Mouse (Mus musculus) left cerebral cortex, postnatal 4 days (tissue): ENCODE data around the gene Zdhhc13. TPM values are rescaled to one million over a fixed set of nuclear protein-coding genes. Genes with fewer than 3 reads are reported as not detected.

Experiments used
- DNase-seq: peaks from one replicate; pipeline ENCODE4 v3.0.0-alpha.2; 2022
- intact Hi-C: fragments of 180-260 bp; cut with DNase I; formaldehyde crosslinking; loops from one replicate; pipeline ENCODE4 v1.15.1; 2025
- total RNA-seq, 2 experiments: library from RNA; stranded (reverse); gene quantifications; 2 replicates each; pipeline ENCODE4 v1.2.3; 2021

Zdhhc13 gene
- total RNA-seq, 2 experiments from 2014 or later: 29.9 to 32.6 TPM

DNA sequence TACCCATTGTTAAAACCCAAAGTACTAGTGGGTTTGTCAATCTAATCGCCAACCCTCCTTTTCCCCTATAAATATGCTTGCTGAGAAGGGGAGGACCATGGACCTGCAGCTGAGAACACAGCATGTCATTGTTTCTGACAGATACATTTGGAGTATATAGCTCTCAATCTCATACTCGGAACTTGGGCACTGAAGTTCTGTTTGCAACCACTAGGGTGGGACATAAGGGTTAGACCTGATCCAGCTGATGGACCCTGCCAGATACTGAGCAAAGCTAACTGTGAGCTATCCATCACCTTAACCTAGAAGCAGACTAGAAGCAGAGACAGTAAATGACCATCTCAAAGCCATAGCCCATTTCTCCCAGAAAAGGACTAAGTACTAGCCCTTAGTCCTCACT lies 49.6 kb downstream of the Zdhhc13 start:
- intact Hi-C loops: no loop called here

DNA sequence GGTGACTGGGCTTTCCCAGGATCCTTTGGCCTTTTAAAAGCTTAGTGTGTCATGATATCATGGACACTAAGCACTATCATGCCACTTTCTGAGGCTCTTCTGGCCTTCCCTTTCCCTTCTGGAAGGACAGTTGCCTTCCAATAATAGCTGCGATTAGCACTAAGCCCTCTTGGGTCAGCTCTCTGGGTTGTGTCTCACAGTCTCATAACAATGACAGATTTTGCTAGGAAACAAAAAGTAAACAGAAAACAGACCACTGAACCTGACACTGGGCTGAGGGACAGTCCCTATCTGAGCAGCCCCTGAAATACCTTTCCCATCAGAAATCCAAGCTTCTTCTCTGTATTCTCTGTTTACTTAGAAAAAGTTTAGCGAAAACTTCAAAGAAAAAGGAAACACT lies 51.7 kb downstream of the Zdhhc13 start:
- intact Hi-C loops: no loop called here

More for the DNA sequence above, 49.6 kb downstream of the Zdhhc13 start:
- DNase-seq: no peak

DNA sequence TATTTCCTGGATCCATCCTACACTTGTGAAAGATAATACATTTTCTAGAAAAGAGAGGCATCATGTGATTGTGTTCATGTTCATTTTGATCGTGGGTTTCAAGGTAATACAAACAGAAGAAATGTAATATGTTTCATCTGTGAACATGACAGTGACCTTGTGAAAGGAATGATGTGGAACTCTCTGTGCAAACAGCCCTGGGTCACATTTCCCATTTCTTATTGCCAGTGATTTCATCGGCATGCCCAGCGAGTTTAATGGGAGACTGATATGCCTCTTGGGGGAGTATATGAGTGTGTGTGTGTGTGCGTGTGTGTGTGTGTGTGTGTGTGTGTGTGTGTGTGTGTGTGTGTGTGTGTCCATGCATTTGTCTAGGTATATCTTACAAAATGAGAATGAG lies 52.7 kb downstream of the Zdhhc13 start:
- DNase-seq: no peak
- intact Hi-C loops: no loop called here

More for the DNA sequence above, 51.7 kb downstream of the Zdhhc13 start:
- DNase-seq: no peak

DNA sequence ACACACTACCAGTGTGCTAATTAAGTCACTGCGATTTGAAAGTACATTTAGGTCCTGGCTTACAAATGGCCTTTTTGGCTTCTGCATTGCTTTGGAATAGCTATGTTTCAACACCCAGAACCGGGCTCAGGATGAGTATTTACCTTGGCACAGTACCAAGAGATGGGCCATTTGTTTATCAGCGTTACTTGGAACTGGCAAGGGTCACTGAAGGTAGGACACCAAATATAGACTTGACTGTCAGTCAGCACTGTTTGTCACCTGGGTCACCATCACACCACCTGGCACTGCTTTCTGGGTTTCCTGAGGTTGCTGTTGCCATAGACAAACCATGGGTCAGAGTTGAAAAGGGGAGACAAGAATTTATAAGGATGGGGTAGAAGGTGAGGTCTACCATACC lies 53.5 kb downstream of the Zdhhc13 start:
- DNase-seq: no peak
- intact Hi-C loops: no loop called here

DNA sequence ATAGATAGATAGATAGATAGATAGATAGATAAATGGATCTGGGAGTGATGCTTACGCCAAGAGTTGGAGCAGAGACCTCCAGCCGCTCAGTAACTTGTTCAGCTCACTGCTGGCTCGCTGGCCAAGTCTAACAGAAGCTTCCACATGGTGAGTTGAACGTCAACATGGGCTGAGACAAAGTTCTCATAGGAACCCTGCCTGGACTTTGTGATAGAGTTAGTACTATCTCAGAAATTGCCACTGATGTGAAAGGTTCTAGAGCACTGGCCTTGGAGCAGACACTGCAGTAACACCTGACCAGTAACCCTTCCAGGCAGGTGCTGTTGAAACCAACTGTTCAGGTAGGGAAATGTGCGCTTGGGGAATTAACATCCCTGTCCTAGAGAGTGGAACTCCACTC lies 54.7 kb downstream of the Zdhhc13 start:
- intact Hi-C loops: no loop called here
- no peak for DNase-seq

DNA sequence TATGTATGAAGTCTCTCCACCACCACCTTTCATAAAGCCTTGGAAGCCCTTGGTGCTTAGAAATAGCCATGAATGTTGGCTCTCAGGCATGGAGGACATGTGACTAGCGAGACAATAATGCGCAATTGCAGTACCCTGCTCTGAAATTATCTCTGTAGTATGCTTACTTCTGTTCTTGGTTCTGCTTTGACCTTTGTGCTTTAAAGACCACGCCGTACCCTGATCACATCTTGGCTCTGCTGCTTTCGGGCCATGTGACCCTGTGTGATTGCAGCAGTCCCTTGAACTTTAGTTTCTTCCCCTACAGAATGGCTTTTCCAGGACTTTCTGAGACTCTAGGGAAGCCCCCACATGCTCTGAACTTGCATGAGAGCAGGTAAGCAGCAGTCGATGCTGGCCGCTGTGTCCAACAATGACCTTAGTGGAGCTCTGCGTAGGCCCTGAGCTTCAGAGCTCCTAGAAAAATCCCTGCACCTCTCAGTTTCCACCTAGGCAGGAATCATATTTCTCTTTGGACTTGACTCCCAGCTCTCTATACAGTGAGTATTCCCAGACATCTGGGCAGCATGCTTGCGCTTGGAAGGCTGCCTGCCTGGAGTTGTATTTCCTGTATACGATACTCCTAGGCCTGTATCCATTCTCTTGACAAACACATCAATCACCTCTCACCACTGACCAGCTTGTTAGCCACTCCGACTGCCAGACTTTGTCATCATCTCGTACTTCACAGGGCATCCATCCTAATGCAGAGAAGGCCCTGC lies 56.6 kb downstream of the Zdhhc13 start:
- no peak for DNase-seq
- intact Hi-C loops: no loop called here

DNA sequence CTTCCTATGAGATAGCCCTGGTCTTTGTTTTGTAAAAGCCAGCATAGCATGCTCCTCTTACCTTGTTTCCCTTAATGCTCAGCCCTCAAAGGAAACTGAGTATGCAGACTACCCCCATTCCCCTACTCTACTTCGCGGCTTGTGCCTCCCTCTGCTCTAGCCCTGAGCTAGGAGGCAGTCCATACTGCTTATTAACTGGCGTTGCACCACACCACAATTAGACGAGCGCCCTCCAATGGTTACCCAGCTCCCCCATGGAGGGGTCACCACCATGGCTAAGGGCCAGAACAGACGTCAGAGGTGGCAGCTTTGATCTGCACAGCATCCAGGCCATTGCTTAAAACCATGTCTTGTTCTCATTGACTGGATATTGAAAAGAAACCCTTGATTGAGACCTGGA lies 58.0 kb downstream of the Zdhhc13 start:
- intact Hi-C loops: no loop called here
- DNase-seq: no peak

DNA sequence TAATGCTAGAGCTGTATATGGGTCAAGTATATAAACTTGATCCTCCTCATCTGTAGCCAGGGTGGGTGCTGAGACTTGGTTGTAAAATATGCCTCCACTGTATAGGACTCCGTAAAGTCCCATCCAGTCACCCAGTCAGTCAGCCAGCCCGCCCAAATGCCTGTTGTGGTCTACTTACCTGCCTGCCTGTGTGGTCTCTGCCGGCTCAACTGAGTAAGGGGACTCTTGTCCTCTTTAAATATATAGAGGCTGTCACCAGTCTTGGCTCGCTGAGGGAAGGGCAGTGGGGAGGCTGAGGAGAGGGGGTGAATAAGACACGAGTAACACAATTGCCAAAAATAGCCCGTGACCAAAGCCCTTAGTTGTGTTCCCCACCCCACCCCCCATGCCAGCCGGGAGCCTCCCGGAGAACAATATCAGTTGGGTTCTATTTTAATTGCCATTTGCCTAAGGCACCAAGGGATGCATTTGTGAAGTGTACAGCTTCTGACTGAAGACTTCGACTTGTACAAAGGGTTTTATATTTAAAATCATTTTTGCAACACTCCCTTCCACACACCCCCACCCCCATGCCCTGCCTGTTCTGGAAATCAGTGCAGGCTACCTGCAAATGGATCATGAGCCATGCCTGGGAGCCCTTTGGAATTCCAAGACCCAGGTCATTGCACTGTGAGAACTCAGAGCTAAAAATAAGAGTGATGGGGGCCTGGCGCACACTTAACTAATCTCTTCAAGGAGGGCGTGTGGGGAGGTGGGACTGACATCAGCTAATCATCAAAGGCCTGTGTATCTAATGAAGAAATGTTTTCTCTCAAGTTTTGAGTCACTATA lies 59.2 kb downstream of the Zdhhc13 start, which contains the start of gene Csrp3:
TSS of gene Csrp3 (minus strand) at position 214 of the 831 bp plus-strand sequence.
- intact Hi-C loops: no loop called here

DNA sequence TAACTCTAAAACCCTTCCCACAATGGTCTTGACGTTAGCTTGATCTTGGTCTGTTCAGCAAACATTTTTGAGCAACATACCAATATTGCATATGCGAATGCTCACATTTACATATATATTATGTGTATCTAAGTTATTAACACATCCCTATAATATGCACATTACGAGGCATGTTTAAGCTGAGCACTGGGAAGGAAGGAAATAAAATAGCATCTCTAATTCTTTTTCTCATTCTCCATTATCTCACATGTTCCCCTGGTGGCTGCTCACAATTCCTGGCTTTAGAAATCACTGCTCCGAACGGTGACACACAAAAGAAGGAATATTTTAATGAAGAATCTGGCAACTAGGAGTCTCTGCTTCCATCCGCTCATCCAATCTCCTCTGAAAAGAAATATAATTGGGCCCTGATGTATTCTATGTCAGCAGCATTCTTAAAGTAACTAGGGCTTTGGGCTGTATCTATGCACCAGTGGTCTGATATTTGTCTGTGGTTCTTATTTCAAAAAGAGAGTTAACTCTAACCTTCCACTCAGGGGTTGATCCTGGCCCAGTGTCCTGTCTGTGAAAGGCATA lies 62.8 kb downstream of the Zdhhc13 start:
- no peak for DNase-seq
- intact Hi-C loops: no loop called here

More for the DNA sequence above, 59.2 kb downstream of the Zdhhc13 start, which contains the start of gene Csrp3:
- no peak for DNase-seq

DNA sequence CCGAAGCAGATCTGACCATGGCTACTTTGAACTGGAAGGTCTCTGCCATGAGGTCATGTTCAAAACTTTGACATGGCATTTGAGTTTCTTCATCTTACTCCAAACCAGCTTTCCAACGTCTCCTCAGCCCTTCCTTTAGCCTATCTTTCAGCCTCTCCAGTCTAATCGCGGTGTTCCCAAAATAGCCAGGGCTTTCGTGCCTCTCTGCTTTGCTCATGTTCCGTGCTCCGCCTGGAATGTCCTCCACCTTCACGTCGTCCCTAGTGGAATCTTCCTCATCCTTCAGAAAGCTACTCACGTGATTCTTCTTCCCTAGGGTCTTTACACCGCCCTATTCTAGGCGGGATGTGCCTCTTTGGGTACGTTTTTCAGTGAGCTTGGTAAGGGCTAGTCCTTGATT lies 64.7 kb downstream of the Zdhhc13 start:
- DNase-seq: no peak
- intact Hi-C loops: no loop called here

DNA sequence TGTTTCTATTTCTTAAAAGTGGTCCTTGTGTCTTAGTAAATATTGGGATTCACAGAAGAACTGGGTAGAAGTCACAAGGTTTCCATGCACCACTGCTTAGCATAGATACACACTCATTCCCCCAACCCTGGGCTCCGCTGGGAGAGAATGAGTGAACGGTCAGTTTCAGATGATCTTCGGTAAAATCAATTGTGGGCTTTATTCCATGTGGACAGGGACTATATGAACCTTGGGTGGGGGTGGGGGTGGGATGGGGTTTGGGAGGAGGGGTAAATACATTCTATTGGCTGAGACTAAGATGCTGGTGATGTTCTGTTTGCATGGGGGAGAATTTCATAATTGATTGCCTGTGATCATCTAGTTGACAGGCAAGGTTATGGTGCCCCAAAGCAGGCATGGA lies 66.7 kb downstream of the Zdhhc13 start:
- DNase-seq: no peak
- intact Hi-C loops: no loop called here

DNA sequence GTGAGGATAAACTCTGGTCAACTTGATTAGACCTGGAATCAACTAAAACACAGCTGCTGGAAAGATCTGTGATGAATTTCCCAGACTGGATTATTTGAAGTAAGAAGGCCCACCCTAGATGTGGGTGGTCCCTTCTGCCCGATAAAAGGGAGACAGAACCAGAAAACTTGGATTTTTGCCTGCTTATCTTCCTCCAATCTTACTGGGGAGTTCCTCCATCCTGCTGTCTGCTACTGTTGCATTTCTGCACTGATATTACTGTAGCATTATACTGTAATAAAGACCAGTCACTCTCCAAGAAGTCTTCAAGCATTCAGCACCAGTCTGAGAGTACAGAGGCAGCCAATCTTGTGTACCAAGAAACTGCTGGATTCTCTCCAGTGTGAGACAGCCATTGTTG lies 69.5 kb downstream of the Zdhhc13 start:
- no peak for DNase-seq
- intact Hi-C loops: no loop called here

DNA sequence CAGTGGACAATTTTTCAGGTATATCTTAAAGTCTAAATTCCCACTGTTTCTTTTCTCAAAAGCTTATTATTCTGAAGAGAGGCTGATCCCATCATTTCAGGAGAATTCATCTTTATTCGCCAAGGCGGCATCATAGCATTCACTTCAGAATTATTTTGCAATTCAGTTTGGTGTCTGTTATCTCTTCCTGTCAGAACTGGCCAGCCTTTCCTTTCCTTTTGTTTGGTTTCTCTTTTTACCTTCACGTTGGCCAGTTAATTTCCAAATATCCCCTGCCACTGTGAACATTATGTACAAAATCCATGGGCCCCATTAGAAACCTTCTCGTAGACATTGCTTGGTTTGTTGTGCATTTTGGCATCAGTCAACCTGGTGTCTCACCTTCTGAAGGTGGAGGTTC lies 70.6 kb downstream of the Zdhhc13 start:
- no peak for DNase-seq
- intact Hi-C loops: no loop called here

DNA sequence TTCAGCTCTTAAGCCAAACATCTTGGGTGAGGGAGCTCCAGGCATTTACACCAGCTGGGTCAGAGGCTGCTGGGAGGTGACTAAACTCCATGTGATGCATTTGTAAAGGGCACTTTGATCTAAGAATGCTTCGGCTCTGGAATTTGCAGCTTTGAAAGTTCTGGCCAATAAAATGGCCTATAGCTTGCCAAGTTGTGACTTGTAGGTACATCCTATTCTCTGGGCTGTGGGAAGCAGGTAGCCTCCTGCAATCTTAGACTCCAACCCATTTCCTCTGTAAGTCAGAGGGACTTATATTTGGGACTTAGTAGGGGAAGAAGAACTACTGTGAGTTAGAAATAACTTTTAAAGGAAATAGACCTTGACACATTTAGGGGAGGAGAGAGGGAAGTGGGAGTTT lies 72.1 kb downstream of the Zdhhc13 start:
- intact Hi-C loops: no loop called here

DNA sequence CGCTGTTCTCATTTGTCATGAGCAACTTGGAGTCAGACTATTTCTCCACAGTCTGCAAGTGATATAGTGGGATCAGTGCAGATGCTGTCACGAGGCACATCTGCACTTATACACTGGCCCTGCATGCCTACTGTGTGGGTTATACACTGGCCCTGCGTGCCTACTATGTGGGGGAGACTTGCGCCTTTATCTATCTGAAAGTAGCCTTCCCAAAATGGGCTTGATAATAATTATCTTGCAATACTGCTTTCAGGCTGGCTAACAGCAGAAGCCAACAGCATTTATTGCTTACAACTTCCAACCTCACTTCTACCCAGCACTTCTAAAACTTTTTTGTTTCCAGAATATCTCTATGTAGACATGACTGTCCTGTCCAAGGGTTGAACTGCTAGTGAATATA lies 73.0 kb downstream of the Zdhhc13 start:
- intact Hi-C loops: no loop called here
- DNase-seq: no peak

More for the DNA sequence above, 72.1 kb downstream of the Zdhhc13 start:
- DNase-seq: no peak

DNA sequence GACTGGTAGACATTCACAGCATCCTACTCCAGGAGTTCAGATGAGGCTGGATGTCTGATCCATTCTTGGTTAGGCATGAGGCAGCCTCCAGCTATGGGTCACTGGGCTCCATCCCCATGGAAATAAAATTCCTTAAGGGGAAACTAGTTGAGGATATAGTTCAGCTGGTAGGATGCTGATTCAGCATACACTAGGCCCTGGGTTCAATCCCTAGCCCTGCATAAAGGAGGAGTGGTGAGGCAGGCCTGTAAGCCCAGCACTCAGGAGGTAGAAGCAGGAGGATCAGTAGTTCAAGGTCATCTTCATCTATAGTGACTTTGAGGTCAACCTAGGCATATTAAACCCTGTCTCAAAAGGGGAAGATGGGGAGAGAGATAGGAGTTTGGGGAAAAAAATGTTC lies 75.4 kb downstream of the Zdhhc13 start:
- intact Hi-C loops: no loop called here
- DNase-seq: no peak

DNA sequence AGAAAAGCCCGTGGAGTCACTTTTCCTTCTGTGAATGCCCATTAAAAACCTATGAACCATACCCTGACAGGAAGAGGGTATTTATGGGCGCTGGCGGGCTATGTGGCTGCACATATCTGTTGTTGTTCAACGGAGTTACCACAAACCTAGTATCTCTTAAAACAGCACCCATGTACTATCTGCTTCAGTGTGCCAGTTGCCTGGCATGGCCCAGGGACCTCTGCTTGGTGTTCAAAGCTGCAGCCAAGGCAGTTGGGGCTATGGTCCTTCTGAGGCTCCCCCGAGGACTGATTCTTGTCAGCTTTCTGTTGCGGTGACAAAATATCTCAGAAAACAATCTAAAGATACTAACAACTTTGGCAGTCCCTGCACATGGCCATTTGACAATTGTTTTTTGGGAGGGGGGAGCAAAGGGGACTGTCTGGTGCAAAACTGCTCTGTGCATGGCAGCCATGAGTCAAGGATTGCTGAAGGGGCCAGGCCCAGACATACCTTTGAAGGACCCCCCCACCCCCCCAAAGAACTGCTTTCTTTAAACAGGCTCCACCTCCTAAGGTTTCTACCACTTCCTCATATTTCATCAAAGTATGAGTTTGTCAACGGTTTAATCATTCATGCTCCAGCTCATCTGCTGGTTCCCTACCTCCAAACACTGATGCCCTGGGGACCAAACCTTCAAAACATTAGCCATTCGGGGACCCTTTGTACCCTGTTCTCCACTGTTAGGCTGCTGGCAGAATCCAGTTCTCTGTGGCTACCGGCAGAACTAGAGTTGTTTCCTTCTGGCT lies 76.1 kb downstream of the Zdhhc13 start:
- intact Hi-C loops: no loop called here
- DNase-seq: no peak

DNA sequence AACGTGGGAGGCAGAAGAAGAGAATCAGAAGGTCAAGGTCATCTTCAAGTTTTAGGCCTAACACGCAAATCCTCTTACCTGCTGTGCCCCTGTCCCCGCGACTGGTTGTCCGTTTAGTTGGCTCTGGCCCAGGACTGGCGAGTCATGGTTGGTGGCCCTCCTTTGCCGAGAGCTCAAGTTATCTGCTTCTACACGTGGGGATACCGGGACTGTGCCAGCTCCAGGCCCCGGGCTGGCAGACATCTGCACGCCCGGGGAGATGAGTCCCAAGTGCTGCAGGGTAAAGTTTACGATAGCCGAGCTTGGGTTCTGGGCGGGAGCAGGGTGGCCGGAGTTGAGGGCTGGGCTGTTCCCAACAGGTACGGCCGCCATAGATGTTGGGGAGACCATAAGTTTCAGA lies 78.8 kb downstream of the Zdhhc13 start:
- intact Hi-C loops: no loop called here
- DNase-seq: no peak

DNA sequence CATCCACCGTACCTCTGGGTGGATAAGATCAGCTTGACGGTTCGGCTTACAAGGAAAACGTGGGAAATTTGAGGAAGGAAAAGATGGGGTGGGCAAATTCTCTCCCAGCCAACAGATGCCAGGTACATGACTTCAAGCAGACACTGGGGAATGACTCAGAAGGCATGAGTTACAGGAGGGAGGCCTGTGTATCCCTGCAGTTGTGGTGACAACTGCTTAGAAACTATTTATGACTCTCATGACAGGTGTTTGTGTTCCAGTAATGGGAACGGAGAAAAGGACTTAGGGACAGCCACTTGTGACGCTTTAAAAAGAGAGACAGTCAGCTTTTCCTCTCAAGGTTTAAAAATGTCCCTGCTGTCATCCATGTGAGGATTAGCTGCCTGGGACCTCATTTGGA lies 81.3 kb downstream of the Zdhhc13 start:
- intact Hi-C loops: no loop called here
- DNase-seq: no peak

DNA sequence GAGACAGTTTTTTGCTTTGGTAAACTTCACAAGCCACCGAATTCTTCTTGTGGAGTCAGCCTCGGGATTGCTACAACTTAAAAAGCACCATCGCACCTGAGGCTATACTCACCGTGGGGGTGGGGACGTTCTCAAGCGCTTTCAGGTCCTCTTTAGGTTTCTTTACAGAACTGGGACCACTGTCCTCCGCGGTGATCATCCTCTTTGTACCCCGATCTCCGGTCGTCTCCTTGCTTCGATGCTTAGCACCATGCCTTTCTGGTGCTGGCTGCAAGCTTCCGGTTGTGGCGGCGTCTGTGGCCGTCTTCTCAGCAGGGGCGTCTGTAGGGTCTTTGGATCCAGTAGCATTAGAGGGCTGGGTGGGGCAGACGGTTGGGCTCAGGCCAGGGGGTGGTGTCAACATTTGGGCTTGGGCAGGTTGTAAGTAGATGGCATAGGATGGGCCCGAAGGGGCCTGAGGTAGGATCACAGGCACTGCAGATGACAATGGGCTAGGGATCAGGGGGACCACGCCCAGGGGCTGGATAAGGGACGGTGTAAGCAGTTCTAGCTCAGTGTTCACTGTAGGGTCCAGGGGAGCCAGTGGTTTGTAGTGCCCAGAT lies 81.9 kb downstream of the Zdhhc13 start:
- no peak for DNase-seq
- intact Hi-C loops: no loop called here
